Mouse (Mus musculus) testis, adult 2 months (tissue): ENCODE measurements around the gene Meis3.

Source experiments
- CTCF ChIP-seq: fragments of 200-500 bp; IDR thresholded peaks from 2 replicates; pipeline ENCODE4 v1.5.1; 2012; ENCODE audit warnings: low read depth, mild to moderate bottlenecking, inconsistent platforms, low read length, moderate library complexity; ENCODE audit not compliant: control insufficient read depth, insufficient read depth, insufficient replicate concordance
- POLR2A ChIP-seq: fragments of 200-500 bp; IDR thresholded peaks from 2 replicates; pipeline ENCODE4 v1.6.1; 2012; ENCODE audit warnings: low read depth, mild to moderate bottlenecking, inconsistent platforms, low read length, moderate library complexity; ENCODE audit not compliant: control insufficient read depth

GRCm38 (mm10) chr7:16208781-16209665 is 34.1 kb downstream of the Meis3 start:
- TF ChIP-seq POLR2A (no peak), CTCF (no peak)
